Mouse (Mus musculus) liver, postnatal 0 days (tissue): ENCODE data around the gene Tmem117.

Experiments used
- CTCF ChIP-seq: sonication (generic); IDR thresholded peaks from 2 replicates; pipeline ENCODE4 v1.5.1; 2016; ENCODE audit warnings: antibody characterized with exemption, low read depth
- EP300 ChIP-seq: IDR thresholded peaks from 2 replicates; pipeline ENCODE4 v1.6.1; 2016; ENCODE audit warnings: antibody characterized with exemption, low read depth, mild to moderate bottlenecking

- TF ChIP-seq CTCF (no peak), EP300 (no peak)
These were observed 22.3 kb downstream of the Tmem117 start for GRCm38 (mm10) chr15:94651350-94651749.
